Mouse (Mus musculus): ENCODE data around the gene Accs. TPM values are rescaled to one million over a fixed set of nuclear protein-coding genes. Genes with fewer than 3 reads are reported as not detected.

Accs gene
- 5.3 and 7.4 TPM in 2 replicates for polyA plus RNA-seq (2015; fragmentation: Nextera tagmentation; extraction: Ambion mirVana)

DNA sequence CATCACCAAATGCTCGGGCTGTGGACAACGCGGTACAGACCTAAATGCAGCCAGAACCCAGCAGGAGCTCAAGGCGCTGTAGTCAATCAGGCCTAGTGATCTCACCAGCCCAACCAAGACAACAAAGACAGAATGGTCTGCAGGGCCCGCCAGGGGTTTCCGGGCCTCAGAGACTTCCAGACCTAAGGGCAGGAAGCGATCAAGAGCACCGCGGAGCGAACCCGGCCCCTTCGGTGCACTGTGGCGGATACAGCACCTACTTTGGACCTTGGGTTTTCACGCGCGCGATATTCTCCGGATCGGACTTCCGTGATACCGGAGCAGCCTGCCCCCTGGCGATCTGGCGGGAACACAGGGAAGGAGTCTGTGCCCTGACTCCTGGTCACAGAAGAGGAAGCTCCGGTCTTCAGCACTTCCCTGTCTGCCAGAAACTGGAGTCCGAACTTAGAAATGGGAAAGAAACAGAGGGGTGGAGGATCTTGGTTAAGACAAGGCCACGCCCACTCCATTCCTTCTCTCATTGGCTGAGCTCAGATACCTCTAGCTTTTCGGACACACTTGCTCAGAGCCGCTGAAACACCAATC, at the start of gene Accs:
Gene Accs (minus strand): TSS at position 439 of the 585 bp plus-strand sequence.
- Histone ChIP-seq H3K27me3 (replicated peaks) (no peaks in the 10 kb centered on the region), H3K9ac (peak within 1 kb of the TSS; percentile 51; the same call in 1 of the 2 replicates), H3K4me3 (replicated peaks) (peak within 1 kb of the TSS; percentile 61), H3K36me3 (no peaks in the 10 kb centered on the region), H3K9me3 (no peaks in the 10 kb centered on the region), H3K27ac (peak within 1 kb of the TSS; percentile 92), H3K4me2 (peak within 1 kb of the TSS; percentile 73), H3K4me1 (peaks cover 9% of the 10 kb centered on the region; the same call in 1 of the 2 replicates)
- peak; percentile 78 for ATAC-seq (ENCODE audit: insufficient read depth, low FRiP score, low read depth)
- under 1% methylated on average over 28 of the region's 28 CpGs for WGBS

DNA sequence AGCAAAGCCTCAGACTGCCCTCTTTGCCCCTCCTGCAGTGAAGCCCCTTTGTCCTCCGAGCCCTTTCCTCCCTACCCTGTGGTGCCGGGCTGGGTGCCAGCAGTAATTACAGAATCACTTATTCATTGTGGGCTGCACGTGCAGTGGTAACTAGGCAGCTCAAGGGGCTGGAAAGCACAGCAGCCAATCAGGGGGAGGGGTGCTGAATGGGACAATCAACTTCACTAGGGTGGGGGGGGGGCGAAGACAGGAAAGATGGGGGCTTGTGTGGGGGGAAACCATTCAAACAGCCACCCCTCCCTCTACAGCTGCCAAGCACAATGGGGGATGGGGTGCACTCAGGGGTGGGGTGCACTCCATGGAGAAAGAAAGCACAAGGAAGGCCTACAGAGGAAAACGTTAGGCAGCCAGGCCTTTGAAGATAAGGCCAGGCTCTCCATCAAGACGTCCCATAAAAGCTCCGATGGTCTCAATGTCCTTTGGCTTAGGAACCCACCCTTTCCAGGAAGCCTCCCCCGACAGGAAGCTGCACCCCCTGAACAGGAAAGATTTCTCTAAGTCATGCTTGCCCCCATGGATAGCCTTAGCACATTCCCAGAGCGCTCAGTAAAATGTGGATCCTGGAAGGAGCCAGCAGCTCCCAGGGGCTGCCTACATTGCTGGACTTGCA, 42.0 kb upstream of the Accs start:
- Histone ChIP-seq H3K9ac (no peak overlapping the region), H3K36me3 (no peaks in the 10 kb centered on the region), H3K27ac (peak overlapping the region; percentile 51; the same call in 1 of the 2 replicates), H3K4me2 (no peak overlapping the region), H3K4me3 (replicated peaks) (no peak overlapping the region), H3K4me1 (peaks cover 10% of the 10 kb centered on the region; the same call in 1 of the 2 replicates), H3K27me3 (replicated peaks) (no peaks in the 10 kb centered on the region), H3K9me3 (no peaks in the 10 kb centered on the region)
- WGBS, result 23% methylated on average over 9 of the region's 9 CpGs
- peak; percentile 81 for ATAC-seq (ENCODE audit: insufficient read depth, low FRiP score, low read depth)

- Histone ChIP-seq H3K4me1 (peaks cover 10% of the 10 kb centered on the region; the same call in 1 of the 2 replicates), H3K9ac (no peak overlapping the region), H3K36me3 (no peaks in the 10 kb centered on the region), H3K27ac (no peak overlapping the region), H3K4me3 (replicated peaks) (no peak overlapping the region), H3K27me3 (replicated peaks) (no peaks in the 10 kb centered on the region), H3K9me3 (no peaks in the 10 kb centered on the region), H3K4me2 (no peak overlapping the region)
- 77% methylated on average over 8 of the region's 8 CpGs for WGBS
- ATAC-seq (ENCODE audit: insufficient read depth, low FRiP score, low read depth), result no peak
These were observed 40.4 kb upstream of the Accs start for GRCm38 (mm10) chr2:93890143-93890542.

GRCm38 (mm10) chr2:93889071-93889470, 39.3 kb upstream of the Accs start:
- H3K36me3 ChIP-seq, result no peaks in the 10 kb centered on the region
- no peak overlapping the region for H3K4me2 ChIP-seq
- H3K9me3 ChIP-seq, result no peaks in the 10 kb centered on the region
- no peak overlapping the region for H3K27ac ChIP-seq
- H3K4me1 ChIP-seq, result peaks cover 10% of the 10 kb centered on the region; the same call in 1 of the 2 replicates
- no peaks in the 10 kb centered on the region for H3K27me3 ChIP-seq (replicated peaks)
- no peak for ATAC-seq (ENCODE audit: insufficient read depth, low FRiP score, low read depth)
- 79% methylated on average over 7 of the region's 7 CpGs for WGBS
- no peak overlapping the region for H3K9ac ChIP-seq
- H3K4me3 ChIP-seq (replicated peaks), result no peak overlapping the region

- H3K27ac ChIP-seq, result no peak overlapping the region
- H3K9ac ChIP-seq, result no peak overlapping the region
- ATAC-seq (ENCODE audit: insufficient read depth, low FRiP score, low read depth), result no peak
- no peak overlapping the region for H3K4me2 ChIP-seq
- H3K36me3 ChIP-seq, result no peaks in the 10 kb centered on the region
- no peaks in the 10 kb centered on the region for H3K9me3 ChIP-seq
- no peak overlapping the region for H3K4me3 ChIP-seq (replicated peaks)
- no peaks in the 10 kb centered on the region for H3K27me3 ChIP-seq (replicated peaks)
- peaks cover 10% of the 10 kb centered on the region; the same call in 1 of the 2 replicates for H3K4me1 ChIP-seq
- 81% methylated on average over 6 of the region's 6 CpGs for WGBS
These were observed 38.6 kb upstream of the Accs start for GRCm38 (mm10) chr2:93888366-93888765.

DNA sequence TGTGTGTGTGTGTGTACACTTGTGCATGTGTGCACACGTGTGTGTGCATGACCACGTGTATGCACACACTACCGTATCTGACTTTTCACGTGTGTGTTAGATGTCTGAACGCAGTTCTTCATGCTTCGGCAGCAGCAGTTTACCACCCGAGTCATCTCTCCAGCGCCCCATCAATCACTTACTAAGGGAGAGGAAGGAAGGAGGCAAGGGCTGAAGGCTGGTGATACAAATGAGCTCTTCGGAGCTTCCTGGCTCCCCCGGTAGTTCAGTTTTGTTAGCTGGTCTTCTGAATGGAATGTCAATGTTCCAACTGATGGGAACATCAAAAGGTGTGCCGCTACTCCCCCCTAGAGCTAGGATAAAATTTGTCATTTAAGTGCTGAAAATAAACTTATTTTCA, 37.5 kb upstream of the Accs start:
- H3K4me1 ChIP-seq, result peaks cover 10% of the 10 kb centered on the region; the same call in 1 of the 2 replicates
- no peak overlapping the region for H3K4me2 ChIP-seq
- H3K4me3 ChIP-seq (replicated peaks), result no peak overlapping the region
- H3K27me3 ChIP-seq (replicated peaks), result no peaks in the 10 kb centered on the region
- peak overlapping the region; percentile 80; the same call in 1 of the 2 replicates for H3K27ac ChIP-seq
- 47% methylated on average over 11 of the region's 11 CpGs for WGBS
- H3K9me3 ChIP-seq, result no peaks in the 10 kb centered on the region
- H3K36me3 ChIP-seq, result no peaks in the 10 kb centered on the region
- H3K9ac ChIP-seq, result no peak overlapping the region
- ATAC-seq (ENCODE audit: insufficient read depth, low FRiP score, low read depth), result no peak

- no peak overlapping the region for H3K9ac ChIP-seq
- peak; percentile 61; the same call in 1 of the 2 replicates for ATAC-seq (ENCODE audit: insufficient read depth, low FRiP score, low read depth)
- no peak overlapping the region for H3K4me2 ChIP-seq
- H3K4me1 ChIP-seq, result no peaks in the 10 kb centered on the region
- WGBS, result 34% methylated on average over 10 of the region's 10 CpGs
- no peaks in the 10 kb centered on the region for H3K9me3 ChIP-seq
- H3K36me3 ChIP-seq, result no peaks in the 10 kb centered on the region
- H3K4me3 ChIP-seq (replicated peaks), result no peak overlapping the region
- H3K27me3 ChIP-seq (replicated peaks), result no peaks in the 10 kb centered on the region
- peak overlapping the region; percentile 80 for H3K27ac ChIP-seq
These were observed 36.5 kb upstream of the Accs start for GRCm38 (mm10) chr2:93886013-93886794.

DNA sequence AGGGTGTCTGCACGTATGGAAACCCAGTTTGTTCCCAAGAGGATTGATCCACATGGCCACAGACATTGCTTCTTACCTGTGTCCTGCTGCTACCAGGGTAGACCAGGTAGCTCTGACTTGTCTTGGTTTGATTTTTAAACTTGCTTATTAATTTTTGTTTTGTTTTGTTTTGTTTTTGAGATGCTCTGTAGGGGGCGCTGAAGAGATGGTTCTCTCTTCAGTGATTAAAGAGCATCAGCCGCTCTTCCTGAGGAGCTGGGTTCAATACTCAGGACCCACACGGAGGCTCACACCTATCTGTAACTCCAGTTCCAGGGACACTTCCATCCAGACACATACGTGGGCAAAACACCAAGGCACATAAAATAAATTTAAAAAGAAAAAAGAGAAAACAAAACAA, 33.3 kb upstream of the Accs start:
- H3K9ac ChIP-seq, result no peak overlapping the region
- no peak overlapping the region for H3K4me2 ChIP-seq
- WGBS, result 55% methylated on average over 5 of the region's 5 CpGs
- H3K36me3 ChIP-seq, result no peaks in the 10 kb centered on the region
- H3K4me3 ChIP-seq (replicated peaks), result no peak overlapping the region
- no peak overlapping the region for H3K27ac ChIP-seq
- no peaks in the 10 kb centered on the region for H3K9me3 ChIP-seq
- no peaks in the 10 kb centered on the region for H3K27me3 ChIP-seq (replicated peaks)
- H3K4me1 ChIP-seq, result no peaks in the 10 kb centered on the region
- no peak for ATAC-seq (ENCODE audit: insufficient read depth, low FRiP score, low read depth)

DNA sequence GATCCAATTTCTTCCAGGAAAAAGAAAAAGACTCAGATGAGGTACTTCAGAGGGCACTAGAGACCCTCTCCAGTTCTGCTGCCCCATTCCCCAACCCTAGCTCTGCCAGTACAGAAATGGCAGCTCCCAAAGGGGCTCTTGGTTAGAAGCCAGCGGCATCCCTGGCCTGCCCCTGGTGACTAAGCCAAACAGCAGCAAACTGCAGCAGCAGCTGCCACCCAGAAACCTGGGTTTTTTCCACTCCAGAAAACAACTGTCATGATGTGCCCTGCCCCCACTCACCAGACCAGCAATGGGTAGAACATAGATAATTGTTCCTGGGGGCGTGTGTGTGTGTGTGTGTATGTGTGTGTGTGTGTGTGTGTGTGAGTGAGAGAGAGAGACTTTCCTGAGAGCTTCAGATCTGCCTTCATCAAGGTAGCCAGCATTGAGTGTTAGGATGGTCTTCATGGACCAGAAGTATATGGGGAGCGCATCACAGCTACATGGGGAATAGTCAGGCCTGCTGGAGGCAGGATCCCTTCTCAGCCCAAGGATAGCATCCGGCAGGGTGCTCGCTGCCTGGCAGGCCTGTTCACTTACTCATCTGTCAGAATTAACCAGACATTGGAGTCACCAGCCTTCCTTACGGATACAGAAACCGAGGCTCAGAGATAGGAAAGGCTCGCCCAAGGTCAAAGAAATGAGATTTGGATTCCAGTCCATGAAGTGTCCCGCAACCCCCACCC, 32.1 kb upstream of the Accs start:
- Histone ChIP-seq H3K4me1 (no peaks in the 10 kb centered on the region), H3K27ac (no peak overlapping the region), H3K4me2 (no peak overlapping the region), H3K9me3 (no peaks in the 10 kb centered on the region), H3K4me3 (replicated peaks) (no peak overlapping the region), H3K9ac (no peak overlapping the region), H3K36me3 (no peaks in the 10 kb centered on the region), H3K27me3 (replicated peaks) (no peaks in the 10 kb centered on the region)
- ATAC-seq (ENCODE audit: insufficient read depth, low FRiP score, low read depth), result no peak
- 82% methylated on average over 9 of the region's 9 CpGs for WGBS

DNA sequence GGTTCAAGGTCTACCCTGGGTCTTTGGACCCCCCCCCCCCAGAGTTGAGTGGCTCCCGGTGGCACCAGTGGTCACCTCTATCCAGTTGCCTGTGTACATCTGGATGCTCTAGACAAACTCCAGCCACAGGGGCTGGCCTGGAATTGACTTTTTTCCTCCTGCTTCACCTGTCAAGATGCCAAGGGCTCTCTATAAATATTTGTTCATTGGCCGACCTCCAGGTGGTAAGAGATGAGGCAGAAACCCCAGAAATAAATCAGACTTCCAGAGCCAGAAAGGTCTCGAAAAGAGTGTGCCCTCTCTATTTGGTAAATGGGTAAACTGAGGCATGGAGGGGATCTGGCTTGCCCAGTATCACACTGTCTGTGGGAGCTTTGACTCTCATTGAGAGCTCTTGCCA, 31.2 kb upstream of the Accs start:
- no peak for ATAC-seq (ENCODE audit: insufficient read depth, low FRiP score, low read depth)
- no peak overlapping the region for H3K27ac ChIP-seq
- no peak overlapping the region for H3K9ac ChIP-seq
- H3K4me1 ChIP-seq, result no peaks in the 10 kb centered on the region
- H3K4me2 ChIP-seq, result no peak overlapping the region
- no peak overlapping the region for H3K4me3 ChIP-seq (replicated peaks)
- H3K27me3 ChIP-seq (replicated peaks), result no peaks in the 10 kb centered on the region
- WGBS, result 50% methylated on average over 3 of the region's 3 CpGs
- H3K9me3 ChIP-seq, result no peaks in the 10 kb centered on the region
- no peaks in the 10 kb centered on the region for H3K36me3 ChIP-seq

- no peak for ATAC-seq (ENCODE audit: insufficient read depth, low FRiP score, low read depth)
- 61% methylated on average over 8 of the region's 8 CpGs for WGBS
These were observed 30.7 kb upstream of the Accs start for GRCm38 (mm10) chr2:93880450-93880849.

More at GRCm38 (mm10) chr2:93880450-93880849, 30.7 kb upstream of the Accs start:
- H3K9ac ChIP-seq, result no peak overlapping the region
- no peaks in the 10 kb centered on the region for H3K27me3 ChIP-seq (replicated peaks)
- H3K9me3 ChIP-seq, result no peaks in the 10 kb centered on the region
- H3K27ac ChIP-seq, result no peak overlapping the region
- H3K4me3 ChIP-seq (replicated peaks), result no peak overlapping the region
- H3K4me1 ChIP-seq, result no peaks in the 10 kb centered on the region
- H3K4me2 ChIP-seq, result no peak overlapping the region
- no peaks in the 10 kb centered on the region for H3K36me3 ChIP-seq

Data from stomach, embryonic 15.5 days (tissue).